Comparison of ENCODE assay signal across 8 mouse cellular contexts in the genomic region with DNA sequence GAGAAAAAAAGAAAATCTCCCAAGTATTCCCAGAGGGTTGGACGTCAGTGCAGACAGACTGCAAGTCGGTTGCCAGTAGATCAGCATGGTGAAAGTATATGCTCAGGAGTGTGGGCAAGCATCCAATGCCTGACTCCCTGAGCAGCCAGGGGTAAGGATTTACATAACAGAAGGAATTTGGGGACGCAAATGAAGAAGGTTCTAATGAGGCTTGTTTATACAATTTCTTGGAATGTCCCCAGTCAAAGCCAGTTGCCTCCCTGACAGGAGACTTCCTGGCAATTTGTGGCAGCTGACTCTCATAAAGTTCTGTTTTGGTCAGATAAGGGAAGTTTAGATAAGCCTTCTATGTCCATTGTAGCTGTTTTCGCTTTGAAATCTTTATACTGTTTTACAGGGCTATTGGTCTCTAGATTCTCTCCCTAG. TPM values are rescaled to one million over a fixed set of nuclear protein-coding genes. Genes with fewer than 3 reads are reported as not detected.
A peak's percentile ranks its signal among the peaks of the same experiment; 100 is the strongest.
DNase-seq lines count a peak whose midpoint lies in the region; ATAC-seq and TF ChIP-seq lines count a peak whose summit lies in the region.

No protein-coding gene starts in this region.

- H3K36me3 ChIP-seq in hindbrain, embryonic 15.5 days, result no peaks in the 10 kb centered on the region
- H3K36me3 ChIP-seq in hindbrain, embryonic 11.5 days (ENCODE audit: control insufficient read depth, insufficient read depth, low read length), result no peaks in the 10 kb centered on the region
- H3K36me3 ChIP-seq in lung, postnatal 0 days (ENCODE audit: insufficient read depth, low read length), result no peaks in the 10 kb centered on the region

- no peak overlapping the region for H3K4me2 ChIP-seq in hindbrain, embryonic 15.5 days
- H3K4me2 ChIP-seq in hindbrain, embryonic 11.5 days (replicated peaks; ENCODE audit: low read depth, low read length), result no peak overlapping the region
- no peak overlapping the region for H3K4me2 ChIP-seq in lung, postnatal 0 days (replicated peaks; ENCODE audit: low read depth, low read length)

- no peak for TF ChIP-seq CTCF in lung, postnatal 0 days (IDR thresholded peaks at IDR 0.05)

- H3K9ac ChIP-seq in hindbrain, embryonic 15.5 days, result no peak overlapping the region
- H3K9ac ChIP-seq in hindbrain, embryonic 11.5 days (ENCODE audit: low read depth, low read length), result no peak overlapping the region
- no peak overlapping the region for H3K9ac ChIP-seq in lung, postnatal 0 days (replicated peaks; ENCODE audit: low read depth)

- 0 out of 2 replicates have a peak overlapping the region, but pooled peaks have one; percentile 38 for H3K27ac ChIP-seq in hindbrain, embryonic 15.5 days (replicated peaks)
- H3K27ac ChIP-seq in hindbrain, embryonic 11.5 days (ENCODE audit: low read depth, low read length), result no peak overlapping the region
- H3K27ac ChIP-seq in brown adipose tissue, adult 24 weeks (replicated peaks; ENCODE audit: low read depth, low read length), result peak overlapping the region; percentile 85
- no peak overlapping the region for H3K27ac ChIP-seq in lung, postnatal 0 days (ENCODE audit: low read length)

- H3K27me3 ChIP-seq in hindbrain, embryonic 15.5 days, result no peaks in the 10 kb centered on the region
- H3K27me3 ChIP-seq in hindbrain, embryonic 11.5 days (ENCODE audit: control insufficient read depth, insufficient read depth, low read length), result no peaks in the 10 kb centered on the region
- no peaks in the 10 kb centered on the region for H3K27me3 ChIP-seq in lung, postnatal 0 days (replicated peaks; ENCODE audit: insufficient read depth, low read length)

- peaks cover 11% of the 10 kb centered on the region for H3K4me1 ChIP-seq in hindbrain, embryonic 15.5 days (replicated peaks)
- H3K4me1 ChIP-seq in hindbrain, embryonic 11.5 days (replicated peaks; ENCODE audit: control insufficient read depth, insufficient read depth, low read length), result no peaks in the 10 kb centered on the region
- no peaks in the 10 kb centered on the region for H3K4me1 ChIP-seq in brown adipose tissue, adult 24 weeks (ENCODE audit: control insufficient read depth, insufficient read depth, insufficient read length, low read length)
- H3K4me1 ChIP-seq in lung, postnatal 0 days (ENCODE audit: insufficient read depth, low read depth, low read length), result peaks cover 3% of the 10 kb centered on the region; the same call in 1 of the 2 replicates

- ATAC-seq in hindbrain, embryonic 15.5 days (ENCODE audit: low FRiP score, low read depth), result no peak
- no peak for ATAC-seq in hindbrain, embryonic 11.5 days (ENCODE audit: low FRiP score)
- ATAC-seq in lung, postnatal 0 days, result peak; percentile 16

- H3K4me3 ChIP-seq in hindbrain, embryonic 15.5 days, result no peak overlapping the region
- H3K4me3 ChIP-seq in hindbrain, embryonic 11.5 days (ENCODE audit: low read depth, low read length), result no peak overlapping the region
- no peak overlapping the region for H3K4me3 ChIP-seq in brown adipose tissue, adult 24 weeks (ENCODE audit: insufficient read depth, low read depth, low read length)
- no peak overlapping the region for H3K4me3 ChIP-seq in lung, postnatal 0 days (ENCODE audit: low read depth, low read length)

- peak; percentile 54; the same call in 1 of the 2 replicates for TF ChIP-seq EP300 in lung, postnatal 0 days (IDR thresholded peaks at IDR 0.05)

- intact Hi-C loops in heart, postnatal 10 days (cut with DNase I), result no loop called here

- no peaks in the 10 kb centered on the region for H3K9me3 ChIP-seq in hindbrain, embryonic 15.5 days
- no peaks in the 10 kb centered on the region for H3K9me3 ChIP-seq in hindbrain, embryonic 11.5 days (ENCODE audit: control insufficient read depth, low read length)
- no peaks in the 10 kb centered on the region for H3K9me3 ChIP-seq in lung, postnatal 0 days (ENCODE audit: low read length)

- no peak for DNase-seq in hindbrain, embryonic 11.5 days (ENCODE audit: low spot score)
- DNase-seq in heart, postnatal 10 days, result peak; percentile 29 to 35
- peak; percentile 41 for DNase-seq in lung, postnatal 0 days (ENCODE audit: low spot score)
- no peak for DNase-seq in right cerebral cortex, adult 2 months (ENCODE audit: low spot score in 2 of 2)
- DNase-seq in thymus, postnatal 10 days (ENCODE audit: low spot score in 2 of 2), result no peak
- no peak for DNase-seq in left cerebral cortex, adult 11 months (ENCODE audit: low spot score)

- 29% methylated on average over 4 of the region's 4 CpGs for WGBS in hindbrain, embryonic 15.5 days
- WGBS in hindbrain, embryonic 11.5 days, result 39% methylated on average over 4 of the region's 4 CpGs
- 16% methylated on average over 4 of the region's 4 CpGs for WGBS in lung, postnatal 0 days

RNA-seq across cellular contexts. Expression of gene Itprid2, which starts 33.4 kb away (rescaled TPM):
- polyA plus RNA-seq in hindbrain, embryonic 15.5 days (2015; fragmentation: Nextera tagmentation; extraction: Ambion mirVana), result 5.2 and 6.2 TPM in 2 replicates
- polyA plus RNA-seq in hindbrain, embryonic 11.5 days (2014; fragmentation: Nextera tagmentation; extraction: Ambion mirVana), result 7.8 and 8.0 TPM in 2 replicates
- 63.1 and 81.4 TPM in 2 replicates for polyA plus RNA-seq in brown adipose tissue, adult 24 weeks (2012; ENCODE audit: insufficient read depth, insufficient read length, missing spikeins)
- total RNA-seq in heart, postnatal 10 days (2021), result 10 to 100 TPM; 27.1 to 28.4 TPM
- 7.2 and 7.6 TPM in 2 replicates for polyA plus RNA-seq in lung, postnatal 0 days (2015; fragmentation: Nextera tagmentation; extraction: Ambion mirVana)

Comparison
In these comparisons a context has a peak if more than half of its experiments do, and no peak if none do; other contexts are left out.
1. H3K27ac ChIP-seq: peak in hindbrain, embryonic 15.5 days (single experiment) and brown adipose tissue, adult 24 weeks (single experiment); none in hindbrain, embryonic 11.5 days (single experiment) and lung, postnatal 0 days (single experiment).
2. DNase-seq: peak in heart, postnatal 10 days (2 of 2) and lung, postnatal 0 days (single experiment); none in hindbrain, embryonic 11.5 days (single experiment), right cerebral cortex, adult 2 months (0 of 2), thymus, postnatal 10 days (0 of 2) and left cerebral cortex, adult 11 months (single experiment).